Mouse (Mus musculus): Measurements from ENCODE around the gene Dynll1. TPM values are rescaled to one million over a fixed set of nuclear protein-coding genes. Genes with fewer than 3 reads are reported as not detected.

The Dynll1 gene
- polyA plus RNA-seq, 1 experiment from 2014 or later, result 1,463 TPM

DNA sequence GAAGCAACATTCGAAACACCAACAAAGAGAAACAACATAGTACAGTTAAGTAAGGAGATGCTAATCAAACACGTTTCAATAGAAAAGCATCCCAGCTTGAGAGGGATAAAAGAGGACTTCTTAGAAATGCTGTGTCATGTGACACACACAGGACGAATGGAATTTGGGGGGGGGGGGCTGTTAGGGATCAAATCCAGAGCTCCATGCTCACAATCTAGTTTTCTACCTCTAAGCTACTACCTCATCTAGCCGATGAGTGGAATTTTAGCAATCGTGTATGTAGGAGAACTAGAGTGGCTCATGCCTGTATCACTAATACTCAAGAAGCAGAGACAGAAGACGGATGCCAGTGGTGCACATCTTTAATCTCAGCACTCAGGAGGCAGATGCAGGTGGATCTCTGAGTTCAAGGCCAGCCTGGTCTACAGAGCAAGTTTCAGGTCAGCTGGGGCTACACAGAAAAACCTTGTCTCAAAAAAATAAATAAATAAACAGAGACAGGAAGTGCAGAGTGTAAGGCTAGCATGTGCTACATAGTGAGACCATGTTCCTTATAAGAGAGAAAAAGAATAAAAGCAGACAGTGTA is 27.2 kb downstream of the Dynll1 start:
- WGBS, result 68% methylated on average over 6 of the region's 6 CpGs
- Histone ChIP-seq H3K36me3 (replicated peaks) (peaks cover 13% of the 10 kb centered on the region; the same call in 1 of the 2 replicates), H3K4me3 (replicated peaks) (no peak overlapping the region), H3K9ac (0 out of 2 replicates have a peak overlapping the region, but pooled peaks have one; percentile 96), H3K4me2 (0 out of 2 replicates have a peak overlapping the region, but pooled peaks have one; percentile 85), H3K27me3 (no peaks in the 10 kb centered on the region), H3K9me3 (no peaks in the 10 kb centered on the region), H3K4me1 (peaks cover 38% of the 10 kb centered on the region), H3K27ac (peak overlapping the region; percentile 86)
- no peak for ATAC-seq (ENCODE audit: low FRiP score)

GRCm38 (mm10) chr5:115272812-115273548 is 27.8 kb downstream of the Dynll1 start, which contains the start of gene Rnf10:
Rnf10 (minus strand) TSS chr5:115272898.
- 13% methylated on average over 26 of the region's 26 CpGs for WGBS
- H3K4me2 ChIP-seq, result peak within 1 kb of the TSS; percentile 85
- peak within 1 kb of the TSS; percentile 99 for H3K4me3 ChIP-seq (replicated peaks)
- peaks cover 38% of the 10 kb centered on the region for H3K4me1 ChIP-seq
- peak; percentile 91 for ATAC-seq (ENCODE audit: low FRiP score)
- peaks cover 20% of the 10 kb centered on the region for H3K36me3 ChIP-seq (replicated peaks)
- peak within 1 kb of the TSS; percentile 86 for H3K27ac ChIP-seq
- H3K9ac ChIP-seq, result peak within 1 kb of the TSS; percentile 96
- no peaks in the 10 kb centered on the region for H3K27me3 ChIP-seq
- no peaks in the 10 kb centered on the region for H3K9me3 ChIP-seq

DNA sequence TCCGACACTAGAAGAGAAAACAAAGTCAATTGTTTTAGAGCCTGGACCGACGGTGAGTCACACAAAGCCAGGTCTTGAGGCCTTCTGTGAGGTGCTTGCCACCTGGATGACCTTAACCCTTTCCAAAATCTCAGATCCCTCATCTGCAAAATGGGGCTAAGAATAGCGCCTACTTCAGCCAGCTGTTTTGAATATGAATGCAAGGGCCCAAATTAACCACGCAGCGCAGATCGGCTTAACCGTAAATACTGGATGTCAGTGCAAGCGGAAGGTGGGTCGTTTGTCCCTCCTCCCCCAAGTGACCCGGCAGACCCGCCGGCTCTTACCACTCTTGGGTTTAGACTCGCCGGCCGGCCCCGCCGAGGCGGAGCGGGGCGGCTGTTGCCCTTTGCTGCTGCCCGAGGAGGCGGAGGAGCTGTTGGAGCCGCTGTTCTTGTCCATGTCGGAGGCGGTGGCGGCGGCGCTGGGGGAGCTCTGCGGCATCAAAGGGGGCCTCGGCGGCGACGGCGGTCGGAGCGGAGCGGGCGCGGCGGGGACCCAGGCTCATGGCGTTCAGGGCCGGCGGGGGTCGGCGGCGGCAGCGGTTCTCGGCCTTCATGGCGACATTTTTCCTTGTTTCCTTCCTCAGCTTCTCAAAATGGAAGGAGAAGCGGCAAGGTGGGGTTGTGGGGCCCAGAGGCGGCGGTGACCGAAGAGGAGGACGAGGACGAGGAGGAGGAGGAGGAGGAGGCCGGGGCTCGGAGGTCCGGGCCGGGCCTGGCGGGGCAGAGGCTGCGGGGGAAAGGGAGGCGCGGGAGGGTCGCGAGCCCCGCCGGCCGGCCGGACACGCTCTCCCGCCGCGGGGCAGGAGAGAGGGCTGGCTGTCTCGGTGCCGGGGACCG is 28.6 kb downstream of the Dynll1 start:
- peaks cover 20% of the 10 kb centered on the region for H3K36me3 ChIP-seq (replicated peaks)
- WGBS, result 1% methylated on average over 65 of the region's 77 CpGs
- peak overlapping the region; percentile 85 for H3K4me2 ChIP-seq
- peak overlapping the region; percentile 86 for H3K27ac ChIP-seq
- no peaks in the 10 kb centered on the region for H3K27me3 ChIP-seq
- peak; percentile 24; the same call in 1 of the 2 replicates for ATAC-seq (ENCODE audit: low FRiP score)
- peak overlapping the region; percentile 99 for H3K4me3 ChIP-seq (replicated peaks)
- H3K9me3 ChIP-seq, result no peaks in the 10 kb centered on the region
- H3K4me1 ChIP-seq, result peaks cover 38% of the 10 kb centered on the region
- H3K9ac ChIP-seq, result peak overlapping the region; percentile 96

GRCm38 (mm10) chr5:115269969-115270368 is 30.8 kb downstream of the Dynll1 start:
- peaks cover 43% of the 10 kb centered on the region for H3K4me1 ChIP-seq
- peak overlapping the region; percentile 85 for H3K4me2 ChIP-seq
- H3K9ac ChIP-seq, result 0 out of 2 replicates have a peak overlapping the region, but pooled peaks have one; percentile 21
- H3K27me3 ChIP-seq, result no peaks in the 10 kb centered on the region
- no peak for ATAC-seq (ENCODE audit: low FRiP score)
- H3K36me3 ChIP-seq (replicated peaks), result peaks cover 30% of the 10 kb centered on the region
- no peak overlapping the region for H3K27ac ChIP-seq
- H3K4me3 ChIP-seq (replicated peaks), result peak overlapping the region; percentile 99; the same call in 1 of the 2 replicates
- no peaks in the 10 kb centered on the region for H3K9me3 ChIP-seq
- 88% methylated on average over 1 of the region's 1 CpGs for WGBS

DNA sequence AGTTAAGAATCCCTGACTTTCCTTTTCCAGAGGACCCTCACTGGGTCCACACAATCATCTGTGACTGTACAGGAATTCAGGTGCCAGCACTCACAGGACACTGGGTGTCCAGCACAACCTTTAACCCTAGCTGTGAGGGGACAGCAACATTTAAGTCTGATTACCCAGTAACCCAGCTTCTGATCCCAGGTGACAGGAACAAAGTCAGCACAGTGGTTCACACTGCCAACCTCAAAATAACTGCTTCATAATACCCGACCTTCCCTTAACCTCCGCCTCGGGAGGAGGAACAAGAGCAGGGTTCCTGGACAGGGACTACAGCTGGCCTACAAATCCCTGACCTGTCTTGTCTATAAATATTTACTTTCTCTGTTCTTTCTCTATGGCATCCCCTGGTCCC is 32.5 kb downstream of the Dynll1 start:
- WGBS, result 69% methylated on average over 3 of the region's 3 CpGs
- Histone ChIP-seq H3K27ac (no peak overlapping the region), H3K4me3 (replicated peaks) (no peak overlapping the region), H3K4me2 (no peak overlapping the region), H3K4me1 (peaks cover 40% of the 10 kb centered on the region), H3K9ac (no peak overlapping the region), H3K27me3 (no peaks in the 10 kb centered on the region), H3K36me3 (replicated peaks) (peaks cover 34% of the 10 kb centered on the region), H3K9me3 (no peaks in the 10 kb centered on the region)
- ATAC-seq (ENCODE audit: low FRiP score), result no peak

- ATAC-seq (ENCODE audit: low FRiP score), result no peak
- Histone ChIP-seq H3K27me3 (no peaks in the 10 kb centered on the region), H3K27ac (no peak overlapping the region), H3K9me3 (no peaks in the 10 kb centered on the region), H3K9ac (no peak overlapping the region), H3K4me1 (peaks cover 44% of the 10 kb centered on the region), H3K4me3 (replicated peaks) (no peak overlapping the region), H3K36me3 (replicated peaks) (peaks cover 38% of the 10 kb centered on the region), H3K4me2 (no peak overlapping the region)
- 88% methylated on average over 3 of the region's 3 CpGs for WGBS
Observed at GRCm38 (mm10) chr5:115267469-115268045, 33.2 kb downstream of the Dynll1 start.

GRCm38 (mm10) chr5:115266787-115267468 is 33.9 kb downstream of the Dynll1 start:
- ATAC-seq (ENCODE audit: low FRiP score), result no peak
- no peak overlapping the region for H3K27ac ChIP-seq
- H3K9me3 ChIP-seq, result no peaks in the 10 kb centered on the region
- no peak overlapping the region for H3K4me3 ChIP-seq (replicated peaks)
- peaks cover 41% of the 10 kb centered on the region for H3K36me3 ChIP-seq (replicated peaks)
- WGBS, result 89% methylated on average over 8 of the region's 8 CpGs
- H3K9ac ChIP-seq, result no peak overlapping the region
- peaks cover 44% of the 10 kb centered on the region for H3K4me1 ChIP-seq
- no peak overlapping the region for H3K4me2 ChIP-seq
- H3K27me3 ChIP-seq, result no peaks in the 10 kb centered on the region

GRCm38 (mm10) chr5:115266340-115266739 is 34.5 kb downstream of the Dynll1 start:
- no peak overlapping the region for H3K4me2 ChIP-seq
- no peaks in the 10 kb centered on the region for H3K27me3 ChIP-seq
- H3K4me1 ChIP-seq, result peaks cover 38% of the 10 kb centered on the region
- H3K9ac ChIP-seq, result no peak overlapping the region
- 95% methylated on average over 5 of the region's 5 CpGs for WGBS
- H3K27ac ChIP-seq, result no peak overlapping the region
- H3K9me3 ChIP-seq, result no peaks in the 10 kb centered on the region
- H3K36me3 ChIP-seq (replicated peaks), result peaks cover 41% of the 10 kb centered on the region
- no peak overlapping the region for H3K4me3 ChIP-seq (replicated peaks)
- ATAC-seq (ENCODE audit: low FRiP score), result no peak

GRCm38 (mm10) chr5:115262502-115263291 is 38.1 kb downstream of the Dynll1 start:
- Histone ChIP-seq H3K9ac (no peak overlapping the region), H3K36me3 (replicated peaks) (peaks cover 48% of the 10 kb centered on the region), H3K4me1 (peaks cover 12% of the 10 kb centered on the region; the same call in 1 of the 2 replicates), H3K27me3 (no peaks in the 10 kb centered on the region), H3K27ac (no peak overlapping the region), H3K9me3 (no peaks in the 10 kb centered on the region), H3K4me2 (no peak overlapping the region), H3K4me3 (replicated peaks) (no peak overlapping the region)
- no peak for ATAC-seq (ENCODE audit: low FRiP score)
- 90% methylated on average over 14 of the region's 14 CpGs for WGBS

- no peaks in the 10 kb centered on the region for H3K9me3 ChIP-seq
- ATAC-seq (ENCODE audit: low FRiP score), result no peak
- peaks cover 12% of the 10 kb centered on the region; the same call in 1 of the 2 replicates for H3K4me1 ChIP-seq
- H3K27me3 ChIP-seq, result no peaks in the 10 kb centered on the region
- no peak overlapping the region for H3K4me3 ChIP-seq (replicated peaks)
- H3K4me2 ChIP-seq, result no peak overlapping the region
- no peak overlapping the region for H3K27ac ChIP-seq
- 93% methylated on average over 1 of the region's 1 CpGs for WGBS
- H3K36me3 ChIP-seq (replicated peaks), result peaks cover 56% of the 10 kb centered on the region
- H3K9ac ChIP-seq, result no peak overlapping the region
Observed at GRCm38 (mm10) chr5:115261880-115262279, 38.9 kb downstream of the Dynll1 start.

DNA sequence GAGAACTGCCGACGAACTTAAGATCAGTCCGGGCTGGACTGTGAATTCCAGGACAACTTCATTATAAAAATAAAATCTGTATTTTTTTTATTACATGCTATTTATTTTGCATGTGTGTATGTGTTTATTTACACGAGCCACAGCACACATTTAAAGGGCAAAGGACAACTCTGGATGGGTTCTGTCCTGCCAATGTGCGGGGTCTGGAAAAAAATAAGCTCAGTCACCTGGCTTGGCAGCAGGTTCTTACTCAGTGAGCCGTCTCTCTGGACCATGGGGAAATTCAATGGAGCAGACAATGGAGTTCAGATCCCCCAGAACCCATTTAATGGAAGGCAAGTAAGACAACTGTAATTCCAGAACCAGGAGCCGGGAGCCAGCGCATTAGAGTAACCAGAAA is 39.7 kb downstream of the Dynll1 start:
- Histone ChIP-seq H3K9ac (no peak overlapping the region), H3K9me3 (no peaks in the 10 kb centered on the region), H3K4me1 (peaks cover 12% of the 10 kb centered on the region; the same call in 1 of the 2 replicates), H3K27ac (no peak overlapping the region), H3K27me3 (no peaks in the 10 kb centered on the region), H3K4me2 (no peak overlapping the region), H3K36me3 (replicated peaks) (peaks cover 57% of the 10 kb centered on the region), H3K4me3 (replicated peaks) (no peak overlapping the region)
- ATAC-seq (ENCODE audit: low FRiP score), result no peak
- 92% methylated on average over 8 of the region's 8 CpGs for whole genome bisulfite sequencing

All from forebrain, embryonic 12.5 days (tissue).